ENCODE assay signal across 10 mouse cellular contexts in genomic region chr7:81651284-81651683, GRCm38 (mm10). TPM values are rescaled to one million over a fixed set of nuclear protein-coding genes. Genes with fewer than 3 reads are reported as not detected.
DNase-seq lines count a peak whose midpoint lies in the region; ATAC-seq and TF ChIP-seq lines count a peak whose summit lies in the region.
"Had no signal": no experiment of that assay in that cellular context is flagged by ENCODE, and none has a peak within 500 bp of the region (broad histone marks: within the 10 kb centered on the region; RNA-seq: fewer than 3 reads in every experiment).

No protein-coding gene starts in this region.

- no peak for TF ChIP-seq CTCF in brain, embryonic 14.5 days (IDR thresholded peaks at IDR 0.05; ENCODE audit: borderline replicate concordance, extremely low read depth, insufficient read depth, insufficient read length)

- no peak for DNase-seq in heart, adult 8-10 months (ENCODE audit: low spot score)
- DNase-seq in brain, embryonic 14.5 days (ENCODE audit: low read depth) = peak; percentile 69
- DNase-seq in forebrain, embryonic 14.5 days (ENCODE audit: low spot score) = peak; percentile 38
- DNase-seq in limb, embryonic 10.5 days (ENCODE audit: low spot score) = no peak
- DNase-seq in adrenal gland, adult 8-10 months = no peak
- DNase-seq in cerebellum, adult 8-10 months = no peak
- DNase-seq in right cerebral cortex, postnatal 36 days (ENCODE audit: low spot score in 2 of 2) = no peak
- DNase-seq: thymus, postnatal 14 days had no signal

- no peak overlapping the region for H3K4me3 ChIP-seq in heart, embryonic 11.5 days (ENCODE audit: low read depth, low read length)
- no peak overlapping the region for H3K4me3 ChIP-seq in forebrain, embryonic 14.5 days (ENCODE audit: low read depth, low read length)
- no peak overlapping the region for H3K4me3 ChIP-seq in limb, embryonic 10.5 days
- H3K4me3 ChIP-seq: lung, embryonic 15.5 days had no signal

- H3K4me2 ChIP-seq in heart, embryonic 11.5 days = no peak overlapping the region
- no peak overlapping the region for H3K4me2 ChIP-seq in forebrain, embryonic 14.5 days (ENCODE audit: low read length)
- H3K4me2 ChIP-seq: lung, embryonic 15.5 days had no signal

- 32% methylated on average over 5 of the region's 5 CpGs for WGBS in heart, embryonic 11.5 days (ENCODE audit: insufficient replicate concordance)
- 48% methylated on average over 5 of the region's 5 CpGs for WGBS in forebrain, embryonic 14.5 days
- 57% methylated on average over 5 of the region's 5 CpGs for WGBS in limb, embryonic 10.5 days

- H3K27ac ChIP-seq in heart, embryonic 11.5 days (ENCODE audit: low read depth, low read length) = peak overlapping the region; percentile 29; the same call in 1 of the 2 replicates
- no peak overlapping the region for H3K27ac ChIP-seq in forebrain, embryonic 14.5 days (ENCODE audit: low read depth, low read length)
- peak overlapping the region; percentile 54; the same call in 1 of the 2 replicates for H3K27ac ChIP-seq in limb, embryonic 10.5 days
- H3K27ac ChIP-seq: lung, embryonic 15.5 days had no signal

- H3K4me1 ChIP-seq in heart, embryonic 11.5 days (ENCODE audit: control insufficient read depth, insufficient read depth, low read length) = peaks cover 46% of the 10 kb centered on the region
- peaks cover 49% of the 10 kb centered on the region for H3K4me1 ChIP-seq in forebrain, embryonic 14.5 days (ENCODE audit: control insufficient read depth, insufficient read depth, low read length)
- peaks cover 66% of the 10 kb centered on the region for H3K4me1 ChIP-seq in limb, embryonic 10.5 days

- no peak for TF ChIP-seq POLR2A in brain, embryonic 14.5 days (IDR thresholded peaks at IDR 0.05; ENCODE audit: borderline replicate concordance, extremely low read depth, insufficient read depth, insufficient read length, poor library complexity, severe bottlenecking)

- ATAC-seq in heart, embryonic 11.5 days (replicated peaks; ENCODE audit: insufficient number of reproducible peaks, low FRiP score, low TSS enrichment) = no peak
- peak; percentile 36; the same call in 1 of the 2 replicates for ATAC-seq in forebrain, embryonic 14.5 days

- H3K9ac ChIP-seq in heart, embryonic 11.5 days (ENCODE audit: low read depth, low read length) = no peak overlapping the region
- H3K9ac ChIP-seq in forebrain, embryonic 14.5 days (ENCODE audit: low read length) = no peak overlapping the region
- H3K9ac ChIP-seq: lung, embryonic 15.5 days had no signal

- no peaks in the 10 kb centered on the region for H3K27me3 ChIP-seq in heart, embryonic 11.5 days (ENCODE audit: control insufficient read depth, insufficient read depth, low read length)
- no peaks in the 10 kb centered on the region for H3K27me3 ChIP-seq in forebrain, embryonic 14.5 days (replicated peaks; ENCODE audit: control insufficient read depth, insufficient read depth, low read length)
- no peaks in the 10 kb centered on the region for H3K27me3 ChIP-seq in limb, embryonic 10.5 days (ENCODE audit: low read depth, poor library complexity, severe bottlenecking)
- H3K27me3 ChIP-seq: lung, embryonic 15.5 days had no signal

- no peaks in the 10 kb centered on the region for H3K36me3 ChIP-seq in heart, embryonic 11.5 days (ENCODE audit: control insufficient read depth, insufficient read depth, low read length)
- H3K36me3 ChIP-seq in forebrain, embryonic 14.5 days (ENCODE audit: control insufficient read depth, insufficient read depth, low read length) = no peaks in the 10 kb centered on the region
- H3K36me3 ChIP-seq in limb, embryonic 10.5 days = no peaks in the 10 kb centered on the region
- H3K36me3 ChIP-seq: lung, embryonic 15.5 days had no signal

- no peaks in the 10 kb centered on the region for H3K9me3 ChIP-seq in heart, embryonic 11.5 days (replicated peaks; ENCODE audit: control insufficient read depth, low read length)
- H3K9me3 ChIP-seq in forebrain, embryonic 14.5 days (replicated peaks; ENCODE audit: control insufficient read depth, low read length) = no peaks in the 10 kb centered on the region
- H3K9me3 ChIP-seq in limb, embryonic 10.5 days (replicated peaks) = no peaks in the 10 kb centered on the region
- H3K9me3 ChIP-seq: lung, embryonic 15.5 days had no signal

RNA-seq across cellular contexts. Expression of gene Homer2, which starts 56.0 kb away (rescaled TPM):
- polyA plus RNA-seq in heart, embryonic 11.5 days (2014; fragmentation: Nextera tagmentation; extraction: Ambion mirVana) = 121 and 129 TPM in 2 replicates
- total RNA-seq in heart, adult 8-10 months (2022) = 100 to 1,000 TPM in 2 of 4 experiments, 10 to 100 TPM in 2; 87.9 to 110 (median 104) TPM
- polyA plus RNA-seq in brain, embryonic 14.5 days (2012; rRNA removed) = 12.9 and 17.1 TPM in 2 replicates
- polyA plus RNA-seq in forebrain, embryonic 14.5 days (2014; fragmentation: Nextera tagmentation; extraction: Ambion mirVana) = 15.9 and 16.6 TPM in 2 replicates
- 14.3 and 23.3 TPM in 2 replicates for polyA plus RNA-seq in limb, embryonic 10.5 days (2016; fragmentation: Nextera tagmentation; extraction: Ambion mirVana)
- total RNA-seq in adrenal gland, adult 8-10 months (2022) = 10 to 100 TPM in 2 of 4 experiments, 1 to 10 TPM in 2; 2.0 to 15.1 (median 7.6) TPM

Comparison
In these comparisons a context has a peak if more than half of its experiments do, and no peak if none do; other contexts are left out.
1. DNase-seq: peak in brain, embryonic 14.5 days (single experiment) and forebrain, embryonic 14.5 days (single experiment); none in heart, adult 8-10 months (single experiment), limb, embryonic 10.5 days (single experiment), adrenal gland, adult 8-10 months (single experiment), cerebellum, adult 8-10 months (single experiment) and right cerebral cortex, postnatal 36 days (0 of 2).